Mouse (Mus musculus): ENCODE measurements around the gene Papolb. TPM values are rescaled to one million over a fixed set of nuclear protein-coding genes. Genes with fewer than 3 reads are reported as not detected.
A peak's percentile ranks its signal among the peaks of the same experiment; 100 is the strongest.

Papolb gene
- not detected in 2 replicates for polyA plus RNA-seq (2015; fragmentation: Nextera tagmentation; extraction: Ambion mirVana)

- no peaks in the 10 kb centered on the region for H3K36me3 ChIP-seq (ENCODE audit: control insufficient read depth, insufficient read depth, low read length)
- peak within 1 kb of the TSS; percentile 31; the same call in 1 of the 2 replicates for H3K4me2 ChIP-seq (ENCODE audit: low read depth, low read length)
- H3K9ac ChIP-seq (ENCODE audit: low read length): peak within 1 kb of the TSS; percentile 21; the same call in 1 of the 2 replicates
- peaks cover 10% of the 10 kb centered on the region for H3K27me3 ChIP-seq (ENCODE audit: control insufficient read depth, insufficient read depth, low read length)
- no peak within 1 kb of the TSS for H3K27ac ChIP-seq (ENCODE audit: low read length)
- no peaks in the 10 kb centered on the region for H3K4me1 ChIP-seq (ENCODE audit: control insufficient read depth, insufficient read depth, low read length)
- ATAC-seq (ENCODE audit: insufficient read depth, low FRiP score): no peak
- 34% methylated on average over 41 of the region's 41 CpGs for WGBS
- no peaks in the 10 kb centered on the region for H3K9me3 ChIP-seq (replicated peaks; ENCODE audit: control insufficient read depth, low read length)
- H3K4me3 ChIP-seq (replicated peaks; ENCODE audit: low read length): peak within 1 kb of the TSS; percentile 10; the same call in 1 of the 2 replicates
Observed at GRCm38 (mm10) chr5:142529915-142530314, at the start of gene Papolb. TSS of gene Papolb (minus strand) at chr5:142530076.

- no peak overlapping the region for H3K9ac ChIP-seq (ENCODE audit: low read length)
- H3K4me2 ChIP-seq (ENCODE audit: low read depth, low read length): no peak overlapping the region
- H3K36me3 ChIP-seq (ENCODE audit: control insufficient read depth, insufficient read depth, low read length): no peaks in the 10 kb centered on the region
- no peak overlapping the region for H3K27ac ChIP-seq (ENCODE audit: low read length)
- no peaks in the 10 kb centered on the region for H3K4me1 ChIP-seq (ENCODE audit: control insufficient read depth, insufficient read depth, low read length)
- H3K4me3 ChIP-seq (replicated peaks; ENCODE audit: low read length): no peak overlapping the region
- no peaks in the 10 kb centered on the region for H3K27me3 ChIP-seq (ENCODE audit: control insufficient read depth, insufficient read depth, low read length)
- H3K9me3 ChIP-seq (replicated peaks; ENCODE audit: control insufficient read depth, low read length): no peaks in the 10 kb centered on the region
- WGBS: 86% methylated on average over 10 of the region's 10 CpGs
- ATAC-seq (ENCODE audit: insufficient read depth, low FRiP score): no peak
Observed at GRCm38 (mm10) chr5:142578192-142578591, 48.3 kb upstream of the Papolb start.

- Histone ChIP-seq H3K4me3 (replicated peaks; ENCODE audit: low read length) (no peak overlapping the region), H3K9ac (ENCODE audit: low read length) (no peak overlapping the region), H3K4me2 (ENCODE audit: low read depth, low read length) (no peak overlapping the region), H3K9me3 (replicated peaks; ENCODE audit: control insufficient read depth, low read length) (no peaks in the 10 kb centered on the region), H3K27ac (ENCODE audit: low read length) (no peak overlapping the region), H3K4me1 (ENCODE audit: control insufficient read depth, insufficient read depth, low read length) (no peaks in the 10 kb centered on the region), H3K27me3 (ENCODE audit: control insufficient read depth, insufficient read depth, low read length) (no peaks in the 10 kb centered on the region), H3K36me3 (ENCODE audit: control insufficient read depth, insufficient read depth, low read length) (no peaks in the 10 kb centered on the region)
- 76% methylated on average over 7 of the region's 7 CpGs for WGBS
- no peak for ATAC-seq (ENCODE audit: insufficient read depth, low FRiP score)
Observed at GRCm38 (mm10) chr5:142576832-142577231, 47.0 kb upstream of the Papolb start.

- no peak overlapping the region for H3K4me2 ChIP-seq (ENCODE audit: low read depth, low read length)
- H3K27me3 ChIP-seq (ENCODE audit: control insufficient read depth, insufficient read depth, low read length): no peaks in the 10 kb centered on the region
- no peak for ATAC-seq (ENCODE audit: insufficient read depth, low FRiP score)
- no peaks in the 10 kb centered on the region for H3K4me1 ChIP-seq (ENCODE audit: control insufficient read depth, insufficient read depth, low read length)
- H3K36me3 ChIP-seq (ENCODE audit: control insufficient read depth, insufficient read depth, low read length): no peaks in the 10 kb centered on the region
- WGBS: 76% methylated on average over 8 of the region's 8 CpGs
- H3K9me3 ChIP-seq (replicated peaks; ENCODE audit: control insufficient read depth, low read length): no peaks in the 10 kb centered on the region
- H3K27ac ChIP-seq (ENCODE audit: low read length): no peak overlapping the region
- H3K9ac ChIP-seq (ENCODE audit: low read length): no peak overlapping the region
- H3K4me3 ChIP-seq (replicated peaks; ENCODE audit: low read length): no peak overlapping the region
Observed at GRCm38 (mm10) chr5:142574323-142575057, 44.6 kb upstream of the Papolb start.

GRCm38 (mm10) chr5:142564606-142565005 is 34.7 kb upstream of the Papolb start:
- H3K4me2 ChIP-seq (ENCODE audit: low read depth, low read length): no peak overlapping the region
- H3K4me1 ChIP-seq (ENCODE audit: control insufficient read depth, insufficient read depth, low read length): no peaks in the 10 kb centered on the region
- no peaks in the 10 kb centered on the region for H3K27me3 ChIP-seq (ENCODE audit: control insufficient read depth, insufficient read depth, low read length)
- H3K4me3 ChIP-seq (replicated peaks; ENCODE audit: low read length): no peak overlapping the region
- H3K36me3 ChIP-seq (ENCODE audit: control insufficient read depth, insufficient read depth, low read length): no peaks in the 10 kb centered on the region
- ATAC-seq (ENCODE audit: insufficient read depth, low FRiP score): no peak
- WGBS: 91% methylated on average over 1 of the region's 1 CpGs
- H3K27ac ChIP-seq (ENCODE audit: low read length): no peak overlapping the region
- no peaks in the 10 kb centered on the region for H3K9me3 ChIP-seq (replicated peaks; ENCODE audit: control insufficient read depth, low read length)
- H3K9ac ChIP-seq (ENCODE audit: low read length): no peak overlapping the region

- Histone ChIP-seq H3K4me2 (ENCODE audit: low read depth, low read length) (no peak overlapping the region), H3K27ac (ENCODE audit: low read length) (no peak overlapping the region), H3K4me3 (replicated peaks; ENCODE audit: low read length) (no peak overlapping the region), H3K27me3 (ENCODE audit: control insufficient read depth, insufficient read depth, low read length) (no peaks in the 10 kb centered on the region), H3K4me1 (ENCODE audit: control insufficient read depth, insufficient read depth, low read length) (no peaks in the 10 kb centered on the region), H3K36me3 (ENCODE audit: control insufficient read depth, insufficient read depth, low read length) (no peaks in the 10 kb centered on the region), H3K9me3 (replicated peaks; ENCODE audit: control insufficient read depth, low read length) (no peaks in the 10 kb centered on the region), H3K9ac (ENCODE audit: low read length) (no peak overlapping the region)
- no peak for ATAC-seq (ENCODE audit: insufficient read depth, low FRiP score)
- WGBS: 49% methylated on average over 7 of the region's 7 CpGs
Observed at GRCm38 (mm10) chr5:142560261-142560660, 30.4 kb upstream of the Papolb start.

- Histone ChIP-seq H3K4me1 (ENCODE audit: control insufficient read depth, insufficient read depth, low read length) (no peaks in the 10 kb centered on the region), H3K36me3 (ENCODE audit: control insufficient read depth, insufficient read depth, low read length) (no peaks in the 10 kb centered on the region), H3K27me3 (ENCODE audit: control insufficient read depth, insufficient read depth, low read length) (no peaks in the 10 kb centered on the region), H3K4me3 (replicated peaks; ENCODE audit: low read length) (no peak overlapping the region), H3K27ac (ENCODE audit: low read length) (no peak overlapping the region), H3K9me3 (replicated peaks; ENCODE audit: control insufficient read depth, low read length) (no peaks in the 10 kb centered on the region), H3K9ac (ENCODE audit: low read length) (no peak overlapping the region), H3K4me2 (ENCODE audit: low read depth, low read length) (no peak overlapping the region)
- peak; percentile 74; the same call in 1 of the 2 replicates for ATAC-seq (ENCODE audit: insufficient read depth, low FRiP score)
- 20% methylated on average over 20 of the region's 21 CpGs for WGBS
Observed at GRCm38 (mm10) chr5:142557397-142558067, 27.7 kb upstream of the Papolb start.

- ATAC-seq (ENCODE audit: insufficient read depth, low FRiP score): no peak
- Histone ChIP-seq H3K4me3 (replicated peaks; ENCODE audit: low read length) (no peak overlapping the region), H3K4me1 (ENCODE audit: control insufficient read depth, insufficient read depth, low read length) (no peaks in the 10 kb centered on the region), H3K9ac (ENCODE audit: low read length) (no peak overlapping the region), H3K27ac (ENCODE audit: low read length) (no peak overlapping the region), H3K4me2 (ENCODE audit: low read depth, low read length) (no peak overlapping the region), H3K9me3 (replicated peaks; ENCODE audit: control insufficient read depth, low read length) (no peaks in the 10 kb centered on the region), H3K36me3 (ENCODE audit: control insufficient read depth, insufficient read depth, low read length) (no peaks in the 10 kb centered on the region), H3K27me3 (ENCODE audit: control insufficient read depth, insufficient read depth, low read length) (no peaks in the 10 kb centered on the region)
- WGBS: 92% methylated on average over 4 of the region's 4 CpGs
Observed at GRCm38 (mm10) chr5:142556721-142557120, 26.8 kb upstream of the Papolb start.

GRCm38 (mm10) chr5:142555866-142556265 is 26.0 kb upstream of the Papolb start:
- no peaks in the 10 kb centered on the region for H3K27me3 ChIP-seq (ENCODE audit: control insufficient read depth, insufficient read depth, low read length)
- 82% methylated on average over 5 of the region's 5 CpGs for WGBS
- no peaks in the 10 kb centered on the region for H3K36me3 ChIP-seq (ENCODE audit: control insufficient read depth, insufficient read depth, low read length)
- no peaks in the 10 kb centered on the region for H3K9me3 ChIP-seq (replicated peaks; ENCODE audit: control insufficient read depth, low read length)
- no peak for ATAC-seq (ENCODE audit: insufficient read depth, low FRiP score)
- H3K27ac ChIP-seq (ENCODE audit: low read length): no peak overlapping the region
- H3K4me1 ChIP-seq (ENCODE audit: control insufficient read depth, insufficient read depth, low read length): no peaks in the 10 kb centered on the region
- H3K4me2 ChIP-seq (ENCODE audit: low read depth, low read length): no peak overlapping the region
- no peak overlapping the region for H3K4me3 ChIP-seq (replicated peaks; ENCODE audit: low read length)
- H3K9ac ChIP-seq (ENCODE audit: low read length): no peak overlapping the region
